Mouse (Mus musculus) layer of hippocampus, postnatal 36 days (tissue): ENCODE results near the gene Veph1. TPM values are rescaled to one million over a fixed set of nuclear protein-coding genes. Genes with fewer than 3 reads are reported as not detected.

ENCODE experiments used
- DNase-seq, 2 experiments: peaks; one replicate each; pipeline ENCODE4 v3.0.0; 2022
- total RNA-seq, 2 experiments: library from RNA; stranded (reverse); gene quantifications; 2 replicates each; pipeline ENCODE4 v1.2.3; 2021

Gene Veph1
- total RNA-seq, 2 experiments from 2014 or later, result 0.35 to 0.48 TPM

DNA sequence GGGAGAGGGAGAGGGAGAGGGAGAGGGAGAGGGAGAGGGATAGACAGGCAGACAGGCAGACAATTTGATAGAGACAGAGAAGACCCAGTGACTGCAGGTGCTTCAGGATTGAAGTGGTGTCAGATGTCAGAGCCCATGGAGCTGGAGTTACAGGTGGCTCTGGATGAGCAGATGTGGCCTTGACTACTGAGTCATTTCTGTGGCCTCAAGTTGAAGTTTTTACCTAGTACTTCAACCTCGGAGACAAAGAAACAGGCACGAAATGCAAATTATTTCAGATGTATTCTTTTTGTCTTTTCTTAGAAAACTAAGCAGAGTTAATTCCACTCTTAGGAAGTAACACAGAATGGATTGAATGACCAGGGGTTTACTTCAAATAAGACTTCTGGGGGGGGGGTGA, 195.6 kb downstream of the Veph1 start:
- no peak for DNase-seq

DNA sequence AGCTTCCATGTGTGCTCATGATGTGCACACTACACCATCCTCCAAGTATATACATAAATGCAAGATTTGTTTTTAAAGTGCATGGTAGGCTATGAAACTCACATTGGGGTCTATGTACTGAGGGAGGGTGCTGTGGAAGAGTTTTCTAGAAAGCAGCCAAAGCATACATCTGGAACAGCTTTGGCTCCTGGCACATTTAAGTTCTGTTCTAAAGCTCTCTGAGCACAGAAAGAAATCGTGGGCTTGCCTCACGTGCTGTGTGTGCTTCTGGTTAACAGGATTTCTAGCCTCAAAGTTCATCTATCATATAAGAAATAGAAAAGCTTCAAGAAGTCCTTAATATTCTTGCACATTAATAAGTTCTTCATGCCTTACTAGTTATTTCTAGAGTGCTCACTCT, 204.9 kb downstream of the Veph1 start:
- no peak for DNase-seq

DNA sequence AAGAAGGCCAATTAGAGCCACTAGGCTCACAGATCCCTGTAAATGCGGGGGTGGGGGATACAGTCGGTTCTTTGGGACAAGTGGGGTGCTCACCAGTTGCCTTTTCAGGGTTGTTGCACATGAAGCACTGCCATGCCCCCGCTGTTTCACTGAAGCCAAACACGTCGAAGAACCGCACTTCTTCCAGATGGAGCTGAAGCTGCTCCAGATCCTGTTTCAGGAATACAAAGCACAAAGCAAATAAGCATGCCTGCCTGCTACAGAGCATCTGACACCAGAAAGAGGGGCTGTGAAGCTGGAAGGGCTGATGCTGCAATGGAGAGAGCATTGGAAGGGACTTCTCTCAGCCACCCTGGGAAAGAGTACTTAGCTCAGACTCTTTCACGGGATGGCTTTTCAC, 209.0 kb downstream of the Veph1 start:
- DNase-seq, result peak in 1 of 2 experiments; percentile 16

DNA sequence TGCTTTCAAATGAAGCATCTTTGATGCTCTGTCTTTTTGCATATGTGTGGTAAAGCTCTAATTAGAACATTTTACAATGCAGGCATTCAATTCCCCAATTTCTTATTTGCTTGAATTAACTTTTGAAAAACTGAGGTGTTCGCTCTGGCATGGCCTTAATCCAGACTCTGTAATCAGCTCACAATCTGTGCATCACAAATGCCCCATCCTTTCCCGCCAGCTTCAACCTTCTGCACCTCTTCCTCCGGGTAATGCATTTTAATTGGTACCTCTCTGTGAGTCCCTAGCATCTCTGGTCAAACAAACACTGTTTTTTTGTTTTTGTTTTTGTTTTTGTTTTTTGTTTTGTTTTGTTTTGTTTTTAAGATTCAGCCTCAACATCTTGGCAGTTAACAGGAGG, 212.8 kb downstream of the Veph1 start:
- no peak for DNase-seq

DNA sequence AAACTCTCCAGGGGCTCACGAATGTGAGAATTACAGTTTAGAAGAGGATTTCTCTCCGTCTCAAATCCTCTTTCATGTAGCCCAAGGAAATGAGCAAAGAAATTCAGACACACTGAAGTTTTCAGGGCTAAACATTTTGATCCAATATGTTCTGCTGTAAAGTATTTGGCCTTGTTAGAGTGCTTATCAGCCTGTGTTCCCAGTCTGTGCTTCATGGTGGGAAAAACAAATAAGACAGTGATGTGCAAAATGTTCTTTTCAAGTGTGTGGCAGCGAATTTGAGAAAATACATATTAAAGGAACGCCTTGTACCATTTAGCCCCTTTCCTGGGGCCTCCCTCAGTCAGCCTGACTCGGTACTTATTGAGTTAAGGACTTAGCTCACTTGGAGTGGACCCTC, 213.2 kb downstream of the Veph1 start:
- DNase-seq, result no peak

DNA sequence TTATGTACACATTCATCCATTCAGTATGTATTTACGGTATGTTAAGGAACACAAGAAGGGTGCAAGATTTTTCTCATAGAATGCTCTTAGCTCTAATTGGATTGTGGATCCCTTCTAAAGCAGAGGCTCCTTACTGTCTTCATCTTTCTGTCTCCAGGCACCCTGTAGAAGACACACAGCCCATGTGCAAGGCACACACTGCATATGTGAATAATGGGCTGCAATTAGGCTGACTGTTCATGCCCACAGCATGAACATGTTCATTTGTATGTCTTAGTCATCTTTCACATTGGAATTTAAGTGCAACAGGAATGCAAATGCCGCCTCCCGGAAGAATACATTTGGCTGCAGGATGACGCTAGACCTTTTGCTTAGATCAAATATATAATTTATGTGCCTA, 213.7 kb downstream of the Veph1 start:
- no peak for DNase-seq

DNA sequence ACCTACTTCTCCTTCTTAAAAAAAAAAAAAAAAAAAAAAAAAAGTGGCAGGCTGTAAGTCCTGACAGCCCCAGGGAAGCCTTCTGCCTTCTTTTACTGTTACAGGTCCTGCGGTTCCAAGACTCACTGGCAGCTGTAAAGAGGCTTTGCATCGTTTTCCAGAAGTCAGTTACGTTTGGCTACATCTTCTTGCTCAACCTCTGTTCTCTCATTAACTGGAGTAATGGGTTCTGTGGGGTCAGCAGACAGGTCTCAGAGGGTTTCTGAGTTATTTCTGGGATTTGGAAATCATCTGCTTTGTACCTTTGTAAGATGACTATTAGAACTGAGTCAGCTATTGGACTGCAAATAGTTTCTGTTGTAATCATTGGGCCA, 215.3 kb downstream of the Veph1 start:
- no peak for DNase-seq

DNA sequence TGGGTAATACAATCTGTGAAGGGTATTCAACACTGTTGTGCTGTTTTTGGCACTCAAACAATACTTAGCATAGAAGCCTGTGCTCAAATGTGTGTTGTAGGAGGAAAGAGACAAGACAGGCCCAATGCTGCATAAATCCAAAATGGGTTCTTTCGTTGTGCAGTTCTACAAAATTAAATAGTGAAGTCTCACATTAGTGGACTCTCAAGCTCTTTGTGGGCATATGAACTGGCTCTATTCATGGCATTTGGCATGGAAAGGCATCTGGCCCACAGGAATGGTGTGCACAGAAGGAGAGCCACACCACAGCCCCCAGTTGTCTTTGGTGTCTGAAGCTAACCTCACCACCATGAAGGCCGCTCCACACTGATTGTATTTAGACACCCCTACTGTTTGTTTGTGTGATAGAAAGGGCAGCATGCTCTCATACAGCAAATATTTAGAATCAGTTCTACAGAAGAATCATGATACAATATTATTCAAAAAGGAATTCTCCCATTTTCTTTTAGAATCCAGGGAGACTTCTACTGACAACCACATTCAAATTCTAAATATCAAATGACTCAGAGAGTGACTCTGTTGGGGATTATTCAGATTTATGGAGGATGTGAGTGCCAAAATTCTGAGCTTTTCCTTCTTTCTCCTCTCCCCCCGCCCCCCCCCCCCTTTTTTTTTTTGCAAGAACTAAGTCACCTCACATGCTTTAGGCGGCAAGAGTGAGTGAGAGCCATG, 215.8 kb downstream of the Veph1 start:
- DNase-seq, result no peak

DNA sequence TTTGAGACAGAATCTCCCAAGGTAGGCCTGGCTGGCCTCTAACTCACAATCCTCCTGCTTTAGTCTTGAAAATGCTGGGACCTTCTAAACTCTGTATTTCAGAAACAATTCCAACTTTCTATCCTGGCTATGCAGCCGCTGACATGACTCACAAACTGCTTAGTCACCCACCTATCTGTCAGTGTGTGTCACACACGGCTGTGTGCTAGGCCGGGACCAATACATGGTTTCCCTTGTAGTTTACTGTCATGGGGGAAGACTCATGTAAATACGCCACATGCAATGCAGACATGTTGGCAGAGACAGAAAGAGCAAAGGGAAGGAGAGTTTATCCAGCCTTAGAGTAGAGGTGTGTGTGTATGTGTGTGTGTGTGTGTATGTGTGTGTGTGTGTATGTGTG, 216.8 kb downstream of the Veph1 start:
- no peak for DNase-seq

DNA sequence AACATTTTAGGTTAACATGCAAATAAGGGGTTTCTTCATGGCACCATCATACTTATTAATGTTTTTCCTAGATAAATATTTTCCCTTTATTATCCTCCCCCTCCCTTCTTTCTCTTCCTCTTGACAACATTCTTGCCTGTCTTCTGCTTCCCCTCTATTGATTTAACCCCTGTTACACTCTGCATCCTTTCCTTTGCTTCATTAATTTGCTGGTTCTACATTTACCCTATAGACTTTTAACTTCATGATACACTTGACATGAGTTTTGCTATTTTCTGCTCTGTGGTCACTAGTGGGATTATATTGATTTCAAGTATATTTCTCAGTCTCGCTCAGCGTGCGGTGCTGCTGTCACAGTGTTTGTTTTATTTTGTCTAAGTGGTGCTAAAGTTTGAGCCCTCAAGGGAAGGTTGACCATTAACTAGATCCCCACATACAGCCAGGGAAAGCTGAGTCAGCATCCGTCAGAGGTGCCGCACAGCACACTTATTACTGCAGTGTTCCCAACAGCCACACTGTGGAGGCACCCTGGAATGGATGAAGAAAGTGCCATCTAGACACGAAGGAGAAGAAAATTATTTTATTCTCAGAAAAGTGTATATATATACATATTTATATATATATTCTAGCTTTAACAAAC, 217.6 kb downstream of the Veph1 start:
- DNase-seq, result no peak

DNA sequence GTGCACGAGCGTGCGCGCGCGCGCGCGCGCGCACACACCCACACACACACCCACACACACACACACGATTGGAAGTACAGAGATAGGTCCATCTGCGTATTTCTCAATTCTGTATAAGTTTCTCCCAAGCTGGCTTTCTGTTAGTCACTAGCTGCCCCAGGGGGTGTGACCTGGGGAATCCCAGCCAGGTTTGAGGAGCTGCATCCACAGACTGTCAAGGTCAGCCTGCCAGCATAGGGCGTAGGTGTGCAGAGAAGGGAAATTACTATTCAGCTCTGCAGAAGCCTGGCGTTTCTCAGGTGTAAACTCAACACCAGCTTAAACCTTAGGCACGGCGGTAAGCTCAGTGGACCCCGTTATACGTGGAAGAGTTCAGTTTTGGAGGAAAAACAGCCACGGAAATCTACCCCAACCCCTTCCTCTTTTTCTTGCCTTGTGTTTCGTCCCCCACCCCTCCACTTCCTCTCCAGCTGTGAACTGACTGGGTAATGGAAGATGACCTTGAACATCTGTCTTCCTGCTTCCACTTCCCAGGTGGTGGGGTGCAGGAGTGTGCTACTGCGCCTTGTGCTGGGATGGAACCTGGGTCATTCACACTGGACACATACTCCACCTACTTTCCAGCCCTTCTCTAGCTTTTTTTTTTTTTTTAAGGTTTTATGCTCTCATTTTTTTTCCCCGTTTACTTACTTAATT, 218.5 kb downstream of the Veph1 start:
- no peak for DNase-seq

DNA sequence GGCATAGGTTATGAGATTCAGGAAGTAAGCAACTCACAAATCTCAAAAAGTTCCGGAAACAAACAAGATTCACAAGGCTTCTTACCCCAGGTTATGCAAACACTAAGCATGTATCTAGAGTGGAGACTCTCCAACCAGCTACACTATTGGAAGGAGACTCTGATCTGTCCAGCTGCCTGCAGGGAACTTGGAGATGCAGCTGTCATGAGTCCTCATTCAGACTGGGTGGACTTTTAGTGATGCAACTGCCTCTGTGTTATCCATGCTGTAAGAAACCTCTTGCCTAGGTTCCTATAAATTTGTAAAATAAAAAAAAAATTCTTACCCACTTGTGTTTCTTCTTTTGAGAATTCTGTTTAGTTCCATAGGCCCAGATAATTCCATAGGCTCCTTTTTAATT, 226.4 kb downstream of the Veph1 start:
- DNase-seq, result no peak

DNA sequence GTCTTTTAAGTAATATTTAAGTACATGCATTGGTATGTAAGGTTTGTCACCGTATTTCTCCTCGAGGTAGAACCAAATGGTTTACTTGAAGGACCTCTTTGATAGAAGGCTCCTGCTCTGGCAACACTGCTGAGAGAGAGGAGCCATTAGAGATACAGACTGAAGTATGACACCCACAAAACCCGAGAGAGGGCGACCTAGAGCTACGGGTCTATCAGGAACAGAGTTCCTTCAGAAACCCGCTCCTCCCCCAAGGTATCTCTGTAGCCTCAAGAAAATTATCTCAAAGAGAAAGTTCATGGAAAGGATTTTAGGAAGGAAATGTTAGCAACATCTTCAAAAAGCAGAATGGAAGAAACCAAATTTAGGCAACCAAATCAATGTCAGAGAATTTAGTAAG, 232.8 kb downstream of the Veph1 start:
- no peak for DNase-seq

DNA sequence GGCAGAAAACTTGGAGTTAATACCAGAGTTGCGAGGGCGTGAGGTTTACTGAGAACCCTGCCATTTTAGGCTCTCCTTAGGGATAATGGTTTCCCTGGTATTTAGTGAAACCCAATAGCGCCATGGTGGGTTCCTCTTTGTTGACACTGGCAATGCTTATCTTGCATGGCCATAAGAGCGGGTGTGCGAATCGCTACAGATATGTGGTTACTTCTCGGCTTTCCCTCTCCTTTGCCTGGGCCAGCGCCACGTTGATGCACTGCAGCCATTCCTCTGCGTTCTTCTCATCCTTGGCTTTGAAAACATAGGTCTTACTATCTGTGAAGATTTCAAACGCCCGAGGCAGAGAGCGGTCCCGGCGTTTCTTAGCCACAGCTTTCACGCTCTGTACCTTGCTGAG, 239.7 kb downstream of the Veph1 start:
- no peak for DNase-seq

DNA sequence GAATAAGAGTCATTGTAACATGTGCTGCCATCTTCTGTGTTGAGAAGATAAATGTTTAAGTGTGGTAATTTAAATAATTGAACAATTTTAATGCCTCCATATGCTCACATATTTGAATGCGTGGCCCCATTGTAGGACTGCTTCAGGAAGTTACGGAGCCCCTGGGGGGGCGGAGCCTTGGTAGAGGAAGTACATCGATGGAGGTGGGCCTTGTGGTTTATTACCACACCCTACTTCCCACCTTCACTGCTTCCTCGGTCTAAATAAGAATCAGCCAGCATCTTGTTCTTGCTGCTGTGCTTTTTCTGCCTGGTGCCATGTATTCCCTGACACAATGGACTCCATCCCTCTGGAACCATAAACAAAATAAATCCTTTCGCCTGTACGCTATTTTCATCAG, 241.0 kb downstream of the Veph1 start:
- DNase-seq, result no peak

DNA sequence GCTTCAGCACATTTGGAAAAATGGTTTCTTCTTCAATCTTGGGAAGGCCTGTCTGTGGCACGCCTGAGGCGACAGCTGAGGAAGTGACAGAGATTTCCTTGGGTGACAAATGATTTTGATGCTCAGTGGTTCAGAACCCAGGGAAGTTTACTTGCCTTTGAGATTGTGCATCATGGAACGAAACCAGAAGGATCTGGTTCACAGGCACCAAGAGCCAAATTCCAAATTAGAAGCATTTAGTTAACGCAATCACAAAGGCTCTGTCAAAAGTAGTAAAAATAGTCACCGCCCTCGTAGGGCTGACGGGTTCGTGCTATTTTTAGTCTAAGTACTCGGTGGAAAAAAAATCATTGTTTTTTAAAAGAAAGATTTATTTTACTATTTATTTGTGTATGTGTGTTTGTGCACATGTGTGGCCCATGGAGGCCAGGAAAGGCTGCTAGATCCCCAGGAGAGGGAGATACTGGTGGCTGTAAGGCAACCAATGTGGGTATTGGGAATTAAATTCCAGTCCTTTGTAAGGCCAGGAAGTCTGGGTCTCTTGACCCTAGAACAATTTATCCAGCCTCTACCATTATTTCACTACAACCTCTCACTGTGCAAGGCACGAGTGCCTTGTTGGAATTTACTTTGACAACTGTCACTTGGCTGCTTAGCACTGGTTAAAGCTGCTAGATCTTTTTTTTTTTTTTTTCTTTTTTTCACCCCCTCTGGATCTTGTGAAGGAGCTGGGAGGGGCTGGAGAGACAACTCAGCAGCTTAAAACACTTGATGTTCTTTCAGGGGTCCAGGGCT, 246.3 kb downstream of the Veph1 start:
- no peak for DNase-seq

DNA sequence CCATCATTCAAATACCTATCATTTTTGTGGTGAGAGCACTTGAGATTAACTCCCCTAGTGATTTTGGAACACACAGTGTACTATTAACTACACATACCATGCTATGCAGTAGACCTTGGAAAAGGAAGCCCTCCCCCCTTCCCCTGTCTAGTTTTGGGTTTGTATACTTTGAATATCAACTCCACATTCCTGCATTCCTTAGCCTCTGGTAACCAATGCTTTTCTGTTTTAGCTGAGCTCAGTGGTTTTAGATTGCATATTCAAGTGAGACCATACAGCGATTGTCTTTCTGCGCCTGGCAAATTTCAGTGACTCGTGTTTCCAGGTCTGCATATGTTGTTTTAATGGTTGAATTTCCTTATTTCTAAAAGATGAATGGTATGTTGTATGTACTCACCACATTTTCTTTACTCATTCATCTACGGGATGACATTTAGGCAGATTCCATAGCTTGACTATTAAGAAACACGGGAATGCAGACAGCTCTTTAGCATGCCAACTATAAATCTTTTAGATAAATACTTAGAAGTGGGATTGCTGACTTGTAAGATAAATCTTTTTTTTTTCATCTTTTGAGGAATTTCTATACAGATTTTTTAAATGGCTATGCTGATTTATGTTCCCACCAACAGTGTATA, 255.7 kb downstream of the Veph1 start:
- no peak for DNase-seq

DNA sequence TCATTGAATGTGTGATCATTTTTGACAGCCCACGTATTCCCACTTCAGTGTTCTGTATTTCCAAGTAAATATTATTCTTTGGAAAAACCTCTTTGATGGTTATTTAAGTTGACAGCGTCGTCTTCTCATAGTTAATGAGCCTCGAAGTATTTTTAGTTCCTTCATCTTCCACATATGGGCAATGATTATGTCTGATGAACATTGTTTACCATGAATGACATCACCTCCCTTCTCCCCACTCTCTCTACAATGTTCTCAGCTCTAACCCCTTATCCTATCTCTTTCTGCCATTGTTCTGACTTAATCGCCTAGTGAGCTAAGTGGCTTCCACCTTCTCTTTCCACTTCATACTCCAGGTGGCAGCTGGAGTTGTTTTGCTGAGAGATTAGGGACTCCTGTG, 261.4 kb downstream of the Veph1 start:
- DNase-seq, result no peak

DNA sequence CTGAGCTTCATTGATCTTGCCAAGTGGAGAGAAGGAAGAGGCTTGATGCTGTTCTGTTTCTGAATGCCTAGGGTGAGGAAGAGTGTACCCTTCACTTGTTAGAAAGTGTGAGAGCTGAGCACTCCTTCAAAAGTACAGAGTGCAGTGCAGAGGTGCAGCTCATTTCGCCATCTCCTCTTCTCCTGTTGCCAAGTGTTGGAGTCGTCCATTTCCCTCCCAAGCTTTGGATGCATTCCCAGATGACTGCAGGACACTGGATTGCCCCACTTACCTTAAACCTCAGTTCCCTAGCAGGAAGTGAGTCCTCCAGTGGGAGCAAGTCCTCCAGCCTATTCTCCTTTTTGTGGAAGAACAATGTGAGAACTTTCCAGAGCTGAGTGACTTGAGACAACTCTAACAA, 263.3 kb downstream of the Veph1 start:
- DNase-seq, result no peak

DNA sequence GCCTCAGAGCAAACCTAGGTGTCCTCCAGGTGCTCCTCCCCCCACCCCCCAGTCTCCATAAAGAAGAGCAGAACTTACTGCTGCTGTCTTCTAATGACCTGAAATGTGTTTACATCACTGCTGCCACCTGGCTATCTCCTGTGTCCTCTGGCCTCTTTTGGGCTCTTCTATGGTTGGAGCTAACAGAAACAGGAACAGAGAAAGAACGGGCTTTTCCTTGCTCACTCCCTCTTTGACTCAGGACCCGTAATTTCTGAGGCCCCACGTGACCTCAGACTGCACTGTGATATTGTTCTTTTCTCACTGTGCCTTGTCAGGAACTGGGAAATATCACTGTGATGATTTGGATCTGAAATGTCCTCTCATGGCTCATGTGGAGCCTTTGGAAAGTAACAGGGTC, 271.2 kb downstream of the Veph1 start:
- DNase-seq, result no peak

DNA sequence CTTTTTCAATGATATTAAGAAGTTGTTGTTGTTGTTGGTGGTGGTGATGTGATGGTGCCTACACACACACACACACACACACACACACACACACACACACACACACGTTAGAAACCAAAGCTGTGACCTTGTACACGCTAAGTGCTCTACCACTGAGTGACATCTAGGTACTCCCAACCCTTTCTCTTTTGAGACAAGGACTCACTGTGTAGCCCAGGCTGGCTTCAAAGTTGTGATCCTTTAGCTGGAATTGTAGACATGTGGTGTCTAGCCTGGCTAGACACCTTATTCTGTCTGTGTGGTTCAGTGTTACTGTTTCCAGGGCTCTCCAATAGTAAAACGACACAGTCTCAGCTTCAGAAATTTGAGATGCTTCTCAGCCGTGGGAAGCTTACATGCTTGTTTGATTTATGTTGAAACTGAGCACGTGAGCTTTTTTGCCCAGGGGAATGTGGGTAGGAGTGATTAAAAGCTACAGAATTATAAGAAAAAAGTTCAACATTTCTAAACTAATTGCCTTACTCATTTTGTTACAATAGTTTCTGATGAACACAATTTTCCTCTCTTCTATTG, 272.3 kb downstream of the Veph1 start:
- DNase-seq, result no peak

DNA sequence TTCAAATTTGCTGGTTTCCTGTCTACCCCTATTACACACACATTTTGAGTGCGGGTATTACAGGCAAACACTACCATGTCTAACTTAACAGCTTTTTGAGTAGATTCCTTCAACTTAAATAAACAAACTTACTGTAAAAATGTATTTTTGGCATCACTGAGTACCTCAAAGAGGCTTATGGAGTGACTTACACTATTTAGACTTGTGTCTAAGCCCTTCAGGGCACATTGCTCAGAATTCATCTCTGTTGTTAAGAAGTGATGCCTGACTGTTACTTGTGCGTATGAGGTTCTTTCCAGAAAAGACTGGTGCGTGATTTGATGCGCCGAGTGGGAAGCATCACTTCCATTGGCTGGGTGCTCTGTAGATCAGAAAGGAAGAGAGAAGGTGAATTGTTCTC, 277.5 kb downstream of the Veph1 start:
- DNase-seq, result no peak
